Mouse (Mus musculus) spleen, adult 2 months (tissue): ENCODE measurements at regions not wholly inside any gene's neighbourhood (a gene's known extent, or its start where the extent isn't known, plus 50 kb on each side); places are given as distances from the start of the nearest gene placed in this dataset.

Experiments used
- CTCF ChIP-seq: fragments of 200-500 bp; IDR thresholded peaks from 2 replicates; pipeline ENCODE4 v1.5.1; 2011; ENCODE audit warnings: mild to moderate bottlenecking, inconsistent platforms; ENCODE audit not compliant: insufficient read depth, insufficient read length, insufficient replicate concordance; ENCODE audit errors: extremely low read depth
- POLR2A ChIP-seq: fragments of 200-500 bp; IDR thresholded peaks from 2 replicates; pipeline ENCODE4 v1.6.1; 2011; ENCODE audit warnings: low read depth, low read length, inconsistent platforms

DNA sequence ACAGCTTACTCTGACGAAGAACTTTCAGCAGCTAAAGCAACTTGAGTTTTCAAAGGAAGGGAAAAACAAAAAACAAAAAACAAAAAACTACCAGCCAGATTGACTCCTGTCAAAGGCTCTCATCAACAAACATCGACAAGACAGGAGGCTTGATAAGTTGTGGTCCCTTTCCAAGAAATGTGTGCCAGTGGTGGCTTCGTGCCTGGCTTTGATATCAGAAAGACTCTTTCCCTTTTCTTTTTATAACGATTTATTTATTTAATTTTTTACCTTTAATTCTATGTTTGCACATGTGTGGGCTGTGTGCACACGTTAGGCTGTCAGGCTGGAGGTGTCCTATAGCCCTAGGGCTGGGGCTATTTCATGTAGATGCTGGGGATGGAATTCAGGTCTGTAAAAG, 60.4 kb downstream of the Dact1 start:
- TF ChIP-seq CTCF = no peak
- TF ChIP-seq POLR2A = no peak
